Mouse (Mus musculus) intestine, embryonic 14.5 days (tissue): ENCODE results near the gene Dnajb13. TPM values are rescaled to one million over a fixed set of nuclear protein-coding genes. Genes with fewer than 3 reads are reported as not detected.

Source experiments
- ATAC-seq: fragments of 200-750 bp; cut with Nextera tagmentation; replicated peaks from 2 replicates; pipeline ENCODE4 v1.8.0; 2017; ENCODE audit warnings: low read depth, moderate number of reproducible peaks, moderate TSS enrichment, moderate library complexity; ENCODE audit not compliant: low FRiP score, low TSS enrichment
- DNase-seq: peaks from one replicate; pipeline ENCODE4 v3.0.0-alpha.2; 2018; ENCODE audit warnings: low spot score
- H3K27ac ChIP-seq: fragments of 300-500 bp; sonication (generic); 2 replicates; pipeline ENCODE4 v1.5.1; 2014; ENCODE audit warnings: low read depth, mild to moderate bottlenecking, control low read depth
- H3K27me3 ChIP-seq: fragments of 300-500 bp; sonication (generic); replicated peaks from 2 replicates; pipeline ENCODE4 v1.6.1; 2014; ENCODE audit warnings: low read length, control low read depth; ENCODE audit not compliant: control insufficient read depth, insufficient read depth
- H3K36me3 ChIP-seq: fragments of 300-500 bp; sonication (generic); 2 replicates; pipeline ENCODE4 v1.6.1; 2014; ENCODE audit warnings: low read length, control low read depth; ENCODE audit not compliant: control insufficient read depth, insufficient read depth
- H3K4me1 ChIP-seq: fragments of 300-500 bp; sonication (generic); replicated peaks from 2 replicates; pipeline ENCODE4 v1.6.1; 2014; ENCODE audit warnings: low read length, control low read depth, mixed read lengths; ENCODE audit not compliant: control insufficient read depth, insufficient read depth
- H3K4me2 ChIP-seq: fragments of 300-500 bp; sonication (generic); 2 replicates; pipeline ENCODE4 v1.6.1; 2014; ENCODE audit warnings: low read length
- H3K4me3 ChIP-seq: fragments of 300-500 bp; sonication (generic); 2 replicates; pipeline ENCODE4 v1.5.1; 2014; ENCODE audit warnings: low read depth, low read length, control low read depth, mixed read lengths
- H3K9ac ChIP-seq: fragments of 300-500 bp; sonication (generic); 2 replicates; pipeline ENCODE4 v1.6.1; 2014; ENCODE audit warnings: mild to moderate bottlenecking, low read length
- H3K9me3 ChIP-seq: fragments of 300-500 bp; sonication (generic); 2 replicates; pipeline ENCODE4 v1.6.1; 2016; ENCODE audit warnings: low read length, control low read depth; ENCODE audit not compliant: control insufficient read depth
- WGBS: fragments of 180-500 bp; shearing (Covaris S2); extraction: QIAGEN DNeasy Blood & Tissue Kit; methylation state at CpG from one replicate; pipeline ENCODE4 v1.1.7; 2014; 5-methylcytosine and 5-hydroxymethylcytosine counted together
- polyA plus RNA-seq: library from polyadenylated mRNA; unstranded; fragments of >200 nt; fragmentation: Nextera tagmentation; extraction: Ambion mirVana; gene quantifications from 2 replicates; pipeline ENCODE4 v1.2.1, GENCODE M21; 2014

The Dnajb13 gene
- polyA plus RNA-seq, 1 experiment from 2014 or later, result 0.24 TPM

GRCm38 (mm10) chr7:100473846-100474454, 40.8 kb downstream of the Dnajb13 start:
- Histone ChIP-seq H3K4me1 (no peaks in the 10 kb centered on the region), H3K27me3 (no peaks in the 10 kb centered on the region), H3K27ac (no peak overlapping the region), H3K9me3 (no peaks in the 10 kb centered on the region), H3K36me3 (peaks cover 17% of the 10 kb centered on the region), H3K4me3 (no peak overlapping the region), H3K4me2 (no peak overlapping the region), H3K9ac (no peak overlapping the region)
- no peak for ATAC-seq
- DNase-seq, result no peak
- WGBS, result 76% methylated on average over 9 of the region's 9 CpGs

- DNase-seq (no peak), ATAC-seq (no peak)
- H3K27ac ChIP-seq, result no peak within 1 kb of the TSS
- H3K4me1 ChIP-seq, result no peaks in the 10 kb centered on the region
- no peaks in the 10 kb centered on the region for H3K9me3 ChIP-seq
- no peak within 1 kb of the TSS for H3K4me3 ChIP-seq
- peaks cover 20% of the 10 kb centered on the region for H3K36me3 ChIP-seq
- H3K27me3 ChIP-seq, result no peaks in the 10 kb centered on the region
- no peak within 1 kb of the TSS for H3K9ac ChIP-seq
- WGBS, result 77% methylated on average over 6 of the region's 6 CpGs
- no peak within 1 kb of the TSS for H3K4me2 ChIP-seq
Observed at GRCm38 (mm10) chr7:100472777-100473176, 42.0 kb downstream of the Dnajb13 start, which contains the start of gene Ucp3. Gene Ucp3, plus strand, starts transcription at chr7:100472990.

- no peak overlapping the region for H3K4me2 ChIP-seq
- WGBS, result 74% methylated on average over 1 of the region's 1 CpGs
- H3K9ac ChIP-seq, result no peak overlapping the region
- no peaks in the 10 kb centered on the region for H3K27me3 ChIP-seq
- no peaks in the 10 kb centered on the region for H3K4me1 ChIP-seq
- H3K9me3 ChIP-seq, result no peaks in the 10 kb centered on the region
- peaks cover 25% of the 10 kb centered on the region for H3K36me3 ChIP-seq
- no peak overlapping the region for H3K4me3 ChIP-seq
- no peak for DNase-seq
- H3K27ac ChIP-seq, result no peak overlapping the region
- no peak for ATAC-seq
Observed at GRCm38 (mm10) chr7:100471407-100471797, 43.4 kb downstream of the Dnajb13 start.

GRCm38 (mm10) chr7:100470796-100471406, 43.9 kb downstream of the Dnajb13 start:
- ATAC-seq (no peak), DNase-seq (no peak)
- H3K4me1 ChIP-seq, result no peaks in the 10 kb centered on the region
- H3K4me2 ChIP-seq, result no peak overlapping the region
- no peaks in the 10 kb centered on the region for H3K9me3 ChIP-seq
- no peak overlapping the region for H3K27ac ChIP-seq
- H3K27me3 ChIP-seq, result no peaks in the 10 kb centered on the region
- H3K4me3 ChIP-seq, result no peak overlapping the region
- 86% methylated on average over 11 of the region's 11 CpGs for WGBS
- no peak overlapping the region for H3K9ac ChIP-seq
- H3K36me3 ChIP-seq, result peaks cover 28% of the 10 kb centered on the region

- Histone ChIP-seq H3K4me3 (no peak overlapping the region), H3K36me3 (peaks cover 28% of the 10 kb centered on the region), H3K27ac (no peak overlapping the region), H3K9ac (no peak overlapping the region), H3K4me1 (peaks cover 7% of the 10 kb centered on the region; the same call in 1 of the 2 replicates), H3K9me3 (no peaks in the 10 kb centered on the region), H3K4me2 (no peak overlapping the region), H3K27me3 (no peaks in the 10 kb centered on the region)
- WGBS, result 88% methylated on average over 1 of the region's 1 CpGs
- DNase-seq (no peak), ATAC-seq (no peak)
Observed at GRCm38 (mm10) chr7:100469502-100469901, 45.3 kb downstream of the Dnajb13 start.

GRCm38 (mm10) chr7:100468761-100469160, 46.0 kb downstream of the Dnajb13 start:
- WGBS, result 83% methylated on average over 6 of the region's 6 CpGs
- Histone ChIP-seq H3K4me2 (no peak overlapping the region), H3K4me3 (no peak overlapping the region), H3K9ac (no peak overlapping the region), H3K36me3 (peaks cover 28% of the 10 kb centered on the region), H3K27ac (no peak overlapping the region), H3K9me3 (no peaks in the 10 kb centered on the region), H3K4me1 (peaks cover 7% of the 10 kb centered on the region; the same call in 1 of the 2 replicates), H3K27me3 (no peaks in the 10 kb centered on the region)
- ATAC-seq (no peak), DNase-seq (no peak)

GRCm38 (mm10) chr7:100466781-100467510, 47.8 kb downstream of the Dnajb13 start:
- H3K9me3 ChIP-seq, result no peaks in the 10 kb centered on the region
- H3K4me1 ChIP-seq, result peaks cover 7% of the 10 kb centered on the region; the same call in 1 of the 2 replicates
- no peaks in the 10 kb centered on the region for H3K27me3 ChIP-seq
- no peak overlapping the region for H3K27ac ChIP-seq
- WGBS, result 85% methylated on average over 11 of the region's 11 CpGs
- DNase-seq (no peak), ATAC-seq (no peak)
- H3K9ac ChIP-seq, result no peak overlapping the region
- no peak overlapping the region for H3K4me3 ChIP-seq
- no peak overlapping the region for H3K4me2 ChIP-seq
- H3K36me3 ChIP-seq, result peaks cover 33% of the 10 kb centered on the region

GRCm38 (mm10) chr7:100465656-100466309, 49.0 kb downstream of the Dnajb13 start:
- no peaks in the 10 kb centered on the region for H3K9me3 ChIP-seq
- H3K4me3 ChIP-seq, result no peak overlapping the region
- H3K9ac ChIP-seq, result no peak overlapping the region
- H3K4me2 ChIP-seq, result no peak overlapping the region
- H3K4me1 ChIP-seq, result peaks cover 7% of the 10 kb centered on the region; the same call in 1 of the 2 replicates
- 0 out of 2 replicates have a peak overlapping the region, but pooled peaks have one; percentile 1 for H3K27ac ChIP-seq
- H3K27me3 ChIP-seq, result no peaks in the 10 kb centered on the region
- 42% methylated on average over 5 of the region's 5 CpGs for WGBS
- DNase-seq, result peak; percentile 62
- peaks cover 35% of the 10 kb centered on the region for H3K36me3 ChIP-seq
- 0 out of 2 replicates have a peak, but pooled peaks have one; percentile 44 for ATAC-seq
